Mouse (Mus musculus) frontal cortex, adult 2 months (tissue): ENCODE measurements at regions not wholly inside any gene's neighbourhood (a gene's known extent, or its start where the extent isn't known, plus 50 kb on each side); places are given as distances from the start of the nearest gene placed in this dataset.
"Not testable (repeated sequence)": the region's sequence is repeated elsewhere in the genome, so short reads cannot be mapped to it uniquely, and the experiment has no call there.

Experiments used
- DNase-seq, 2 experiments: peaks; one replicate each; pipeline ENCODE4 v3.0.0; 2022; ENCODE audit warnings: low spot score in 1 of 2; ENCODE audit errors: extremely low spot score in 1 of 2

DNA sequence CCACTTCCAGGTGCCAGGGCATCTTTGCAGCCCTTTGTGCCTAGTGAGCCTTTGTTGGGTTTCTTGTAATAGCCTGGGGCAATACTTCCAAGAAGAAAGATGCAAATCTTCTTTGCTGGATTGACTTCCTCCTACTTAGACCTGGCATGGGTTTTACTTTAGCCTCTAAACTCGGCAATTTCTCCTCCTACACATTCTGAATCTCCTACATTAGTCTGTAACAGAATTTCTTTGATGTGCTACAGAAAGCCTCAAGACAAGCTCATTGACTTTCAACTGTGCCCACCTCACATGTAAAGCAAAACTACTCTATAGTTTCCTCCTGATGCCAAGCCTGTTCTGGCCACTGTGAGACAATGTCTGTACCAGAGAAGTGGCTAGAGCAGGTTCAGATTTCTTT, 92.9 kb downstream of the 9230113P08Rik start:
- peak in 1 of 2 experiments; percentile 4 for DNase-seq

- not testable (repeated sequence) for DNase-seq
These were observed 98.6 kb downstream of the 9230113P08Rik start for GRCm38 (mm10) chr9:36006801-36007200.
